Mouse (Mus musculus): ENCODE results near the gene Gbp6.
"Not testable (repeated sequence)": the region's sequence is repeated elsewhere in the genome, so short reads cannot be mapped to it uniquely, and the experiment has no call there.

Gbp6 gene

GRCm38 (mm10) chr5:105293226-105294165, at the start of gene Gbp6, which contains the start of gene Gm43302:
Gene Gbp6 (minus strand): TSS chr5:105293698.
Gene Gm43302 (minus strand): TSS chr5:105293695.
- DNase-seq (ENCODE audit: low spot score), result peak; percentile 16

GRCm38 (mm10) chr5:105341281-105341680, 47.8 kb upstream of the Gbp6 start:
- no peak for DNase-seq (ENCODE audit: low spot score)

DNA sequence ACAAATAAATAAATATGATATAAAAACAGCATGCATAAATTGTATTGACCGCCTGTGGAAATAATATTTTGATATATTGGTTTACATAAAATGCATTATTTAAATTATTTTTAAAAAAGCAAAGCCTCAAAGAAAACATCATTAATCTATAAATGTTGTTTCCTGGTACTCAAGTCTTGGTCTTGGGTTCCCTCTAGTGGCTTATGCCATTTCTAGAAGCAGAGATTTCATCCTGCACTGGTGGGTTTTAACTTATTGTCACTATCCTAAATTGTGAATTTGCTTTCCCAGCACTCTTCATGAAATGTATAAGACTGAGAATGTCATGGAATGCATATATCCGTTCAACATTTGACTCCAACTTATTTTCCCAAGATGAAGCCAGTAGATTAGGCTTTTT, 29.0 kb upstream of the Gbp6 start:
- no peak for DNase-seq (ENCODE audit: low spot score)

GRCm38 (mm10) chr5:105310941-105311340, 17.4 kb upstream of the Gbp6 start:
- DNase-seq (ENCODE audit: low spot score), result no peak

DNA sequence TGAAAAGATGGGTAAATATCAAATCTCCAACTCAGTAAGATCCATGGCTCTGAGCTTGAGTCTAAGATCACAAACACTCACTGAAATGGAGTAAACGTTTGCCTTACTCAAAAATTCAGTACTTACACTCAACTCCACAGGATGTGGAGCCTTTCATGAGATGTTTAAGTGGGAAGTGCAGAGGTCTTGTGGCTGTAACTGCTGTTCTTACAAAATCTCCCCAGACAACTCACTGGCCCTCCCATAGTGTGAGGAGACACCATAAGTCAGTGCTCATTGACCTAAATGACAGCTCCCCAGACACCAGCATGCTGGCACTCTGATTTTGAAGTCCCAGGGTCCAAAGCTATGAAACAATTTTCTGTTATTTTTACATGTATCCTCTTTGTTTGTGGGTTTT, 15.7 kb upstream of the Gbp6 start:
- not testable (repeated sequence) for DNase-seq (ENCODE audit: low spot score)

GRCm38 (mm10) chr5:105306946-105307345, 13.4 kb upstream of the Gbp6 start:
- DNase-seq (ENCODE audit: low spot score), result not testable (repeated sequence)

- no peak for DNase-seq (ENCODE audit: low spot score)
Observed at GRCm38 (mm10) chr5:105306159-105306581, 12.7 kb upstream of the Gbp6 start.

DNA sequence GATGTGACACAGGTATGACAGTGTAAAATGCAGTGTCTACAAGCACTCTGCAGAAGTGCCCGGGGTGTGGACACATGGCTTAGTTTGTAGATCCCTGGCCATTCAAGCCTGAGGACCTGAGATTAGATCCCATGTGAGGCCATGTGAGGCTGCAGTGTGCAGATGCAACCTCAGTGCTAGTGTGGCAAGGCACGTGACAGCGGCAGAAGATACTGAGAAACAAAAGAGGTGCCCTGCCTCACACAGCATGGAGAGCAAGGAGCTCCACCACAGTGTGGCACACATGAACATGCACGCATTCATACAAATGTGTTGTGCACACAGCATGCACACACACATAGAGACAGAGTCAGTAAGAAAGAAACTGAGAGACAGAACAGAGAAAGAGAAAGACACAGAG, 12.2 kb upstream of the Gbp6 start:
- DNase-seq (ENCODE audit: low spot score), result not testable (repeated sequence)

DNA sequence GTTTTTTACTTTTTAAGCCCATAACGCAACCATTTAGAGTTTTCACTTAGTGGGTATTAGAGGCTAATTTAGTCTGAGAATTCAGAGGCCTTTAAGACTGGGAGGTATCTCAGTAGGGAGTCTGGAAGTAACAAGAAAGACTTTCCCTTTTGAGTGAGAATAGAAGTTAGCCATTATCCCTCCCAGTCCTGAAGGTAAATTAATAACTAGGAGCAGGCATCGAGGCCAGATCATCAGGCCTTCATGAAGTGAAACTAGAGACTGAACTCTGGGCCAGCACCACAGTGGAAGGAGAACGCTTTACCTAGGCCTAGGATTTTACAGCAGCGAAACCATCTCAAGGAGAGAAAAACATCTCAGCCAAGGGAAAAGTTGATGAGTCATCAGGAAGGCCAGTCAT, 8.5 kb upstream of the Gbp6 start:
- no peak for DNase-seq (ENCODE audit: low spot score)

DNA sequence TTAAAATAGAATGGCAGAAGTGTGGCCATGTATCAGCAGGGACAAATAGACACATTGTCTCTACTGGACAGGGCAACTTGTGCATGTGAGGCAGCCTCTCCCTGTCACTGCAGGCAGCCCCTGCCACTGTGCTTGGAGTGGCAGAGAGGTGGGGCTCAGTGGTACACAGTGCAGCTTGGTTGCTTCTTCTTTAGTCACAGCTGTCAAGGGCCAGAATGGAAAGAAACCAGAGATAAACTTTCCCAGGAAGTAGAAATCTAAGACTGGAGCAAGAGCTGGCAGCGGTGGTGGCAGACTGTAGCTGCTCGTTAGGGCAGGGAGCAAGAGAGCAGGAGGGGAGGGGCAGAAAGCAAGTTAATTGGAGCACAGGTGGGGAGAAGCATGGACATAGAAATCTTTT, 8.0 kb upstream of the Gbp6 start:
- no peak for DNase-seq (ENCODE audit: low spot score)

- no peak for DNase-seq (ENCODE audit: low spot score)
Observed at GRCm38 (mm10) chr5:105295746-105296145, 2.2 kb upstream of the Gbp6 start.

DNA sequence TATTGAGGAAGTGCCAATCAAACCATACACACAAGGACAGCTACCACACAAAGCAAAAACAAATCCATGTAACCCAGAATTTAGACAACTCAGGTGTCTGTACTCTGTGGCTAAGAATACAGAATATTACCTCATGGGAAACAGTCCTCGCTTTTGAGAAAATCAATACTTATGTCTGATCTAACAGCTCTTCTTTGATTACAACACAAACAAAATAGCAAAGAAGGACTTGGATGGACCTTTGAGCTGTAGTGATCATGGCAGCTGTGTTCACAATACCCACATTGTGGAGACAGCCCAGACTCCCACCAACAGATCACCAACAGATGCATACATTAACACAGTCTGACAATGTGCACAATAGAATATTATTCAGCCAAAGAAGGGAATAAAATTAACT, 1.0 kb downstream of the Gbp6 start:
- no peak for DNase-seq (ENCODE audit: low spot score)

GRCm38 (mm10) chr5:105290921-105291320, 2.6 kb downstream of the Gbp6 start:
- DNase-seq (ENCODE audit: low spot score), result not testable (repeated sequence)

DNA sequence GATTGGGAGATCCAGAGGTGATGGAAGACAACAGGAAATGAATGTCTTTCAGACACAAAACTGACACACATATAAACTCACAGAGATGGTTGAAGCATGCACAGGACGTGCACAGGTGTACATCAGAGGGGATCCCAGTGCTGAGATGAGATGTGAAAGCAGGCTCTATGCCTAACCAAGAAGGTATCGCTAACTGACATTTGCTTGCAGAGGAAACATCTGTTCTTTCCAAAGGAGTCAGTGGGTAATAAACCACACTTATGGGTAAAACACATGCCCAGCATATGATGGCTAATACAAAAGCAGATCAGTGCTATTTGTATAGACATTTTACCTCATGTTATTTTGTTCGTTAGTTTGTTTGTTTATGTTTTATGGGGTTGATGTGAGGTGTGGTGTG, 32.8 kb downstream of the Gbp6 start:
- not testable (repeated sequence) for DNase-seq (ENCODE audit: low spot score)

GRCm38 (mm10) chr5:105252491-105252890, 41.0 kb downstream of the Gbp6 start:
- DNase-seq (ENCODE audit: low spot score), result no peak

DNA sequence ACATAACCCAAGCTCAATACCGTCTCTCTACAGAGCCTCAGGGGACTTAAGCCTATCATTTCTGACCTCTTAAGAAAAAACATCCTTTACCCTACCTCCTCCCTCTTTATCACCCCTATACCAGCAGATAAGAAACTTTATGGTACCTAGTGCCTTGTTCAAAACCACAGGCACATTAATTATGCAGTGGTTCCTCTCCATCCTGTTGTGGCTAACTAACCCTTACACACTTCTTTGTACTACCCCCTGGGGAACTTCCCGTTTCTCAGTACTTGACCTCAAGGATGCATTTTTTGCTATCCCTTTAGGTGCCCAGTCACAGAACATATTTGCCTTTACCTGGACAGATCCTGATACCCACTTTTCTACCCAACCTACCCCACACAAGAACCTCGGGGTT, 48.8 kb downstream of the Gbp6 start:
- DNase-seq (ENCODE audit: low spot score), result not testable (repeated sequence)

DNA sequence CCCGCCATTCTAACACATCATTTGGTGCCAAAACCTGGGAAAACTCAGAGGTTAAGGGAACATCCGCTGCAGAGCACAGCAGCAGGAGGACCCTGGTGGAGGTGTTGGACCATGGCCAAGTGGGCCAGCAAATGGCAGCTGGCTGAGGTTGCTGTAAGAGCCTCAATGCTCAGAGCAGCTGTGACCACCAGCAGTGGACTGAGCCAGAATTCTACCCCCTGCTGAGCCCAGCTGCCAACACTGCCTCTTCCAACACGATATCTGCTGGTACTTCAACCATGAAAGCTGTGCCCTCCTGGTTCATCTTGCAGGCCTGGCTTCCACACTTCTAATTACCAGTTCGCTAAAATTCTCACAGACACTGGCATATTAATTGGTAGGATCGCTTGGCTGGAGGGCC, 52.5 kb downstream of the Gbp6 start:
- DNase-seq (ENCODE audit: low spot score), result not testable (repeated sequence)

DNA sequence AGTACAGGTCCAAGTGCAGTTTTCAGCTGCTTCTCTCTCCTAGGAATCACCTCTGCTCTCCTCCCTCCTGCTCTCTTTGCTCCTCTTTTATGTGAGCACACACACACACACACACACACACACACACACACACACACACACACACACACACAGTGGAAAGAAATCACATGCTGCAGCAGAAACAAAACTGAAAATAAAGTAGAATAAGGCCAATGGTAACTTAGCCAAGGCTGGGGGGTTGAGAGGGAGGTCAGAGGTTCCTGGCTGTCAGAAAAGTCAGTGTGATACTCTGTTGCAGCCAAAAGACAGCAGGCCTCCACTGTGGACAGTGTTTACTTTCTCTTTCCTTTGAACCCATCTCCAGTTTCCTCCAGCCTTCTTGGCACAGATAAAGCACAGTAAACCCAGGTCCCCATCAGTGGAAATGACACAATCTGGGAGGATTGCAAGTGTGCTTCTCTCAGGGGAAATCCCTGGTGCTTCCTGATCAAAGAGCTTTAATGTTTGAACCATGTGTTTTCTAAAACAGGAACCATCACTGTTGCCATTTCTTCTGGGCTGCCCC, 53.9 kb downstream of the Gbp6 start, which contains the start of gene Gbp10:
Gene Gbp10 (minus strand): TSS at position 51 of the 565 bp plus-strand sequence.
- not testable (repeated sequence) for DNase-seq (ENCODE audit: low spot score)

GRCm38 (mm10) chr5:105238402-105238801, 55.1 kb downstream of the Gbp6 start:
- not testable (repeated sequence) for DNase-seq (ENCODE audit: low spot score)

DNA sequence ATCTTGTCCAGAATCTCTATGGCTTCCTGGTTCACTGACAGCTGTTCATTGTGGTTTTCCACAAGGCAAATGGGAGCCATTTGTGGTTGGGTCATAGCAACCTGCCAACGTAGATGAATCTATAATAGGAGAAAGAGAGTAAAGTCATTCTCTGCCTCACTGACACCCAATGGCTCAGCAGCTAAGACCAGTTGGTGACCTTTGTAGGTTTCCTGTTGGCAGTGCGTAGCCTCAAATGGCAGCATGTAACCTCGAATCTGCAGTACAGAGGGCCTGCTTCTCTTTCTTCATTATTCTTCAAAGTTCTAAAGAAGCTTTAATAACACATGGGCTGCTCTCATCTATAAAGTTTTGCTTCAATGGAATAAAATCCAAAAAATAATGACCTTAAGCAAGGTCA, 57.5 kb downstream of the Gbp6 start:
- DNase-seq (ENCODE audit: low spot score), result not testable (repeated sequence)

All from urinary bladder, postnatal 14 days (tissue).